Mouse (Mus musculus) adrenal gland, adult (tissue): ENCODE results near the gene Hoxb1.

ENCODE experiments used
- DNase-seq, 2 experiments: peaks; one replicate each; pipeline ENCODE4 v3.0.0; 2022 to 2023; ENCODE audit warnings: low spot score in 1 of 2; ENCODE audit not compliant: inconsistent age in 2 of 2

Hoxb1 gene

GRCm38 (mm10) chr11:96333241-96334001, 32.1 kb upstream of the Hoxb1 start:
- peak in 1 of 2 experiments; percentile 75 for DNase-seq

- DNase-seq: peak in 1 of 2 experiments; percentile 64
Observed at GRCm38 (mm10) chr11:96334002-96334364, 31.6 kb upstream of the Hoxb1 start.

GRCm38 (mm10) chr11:96334998-96335397, 30.6 kb upstream of the Hoxb1 start:
- peak in 1 of 2 experiments; percentile 35 for DNase-seq

GRCm38 (mm10) chr11:96336597-96336996, 29.0 kb upstream of the Hoxb1 start:
- DNase-seq: peak in 1 of 2 experiments; percentile 67

- peak; percentile 56 to 86 for DNase-seq
Observed at GRCm38 (mm10) chr11:96337026-96337425, 28.5 kb upstream of the Hoxb1 start.

GRCm38 (mm10) chr11:96338957-96339855, 26.3 kb upstream of the Hoxb1 start:
- peak; percentile 34 to 78 for DNase-seq

GRCm38 (mm10) chr11:96340698-96341365, 24.7 kb upstream of the Hoxb1 start:
- peak; percentile 57 to 90 for DNase-seq

- DNase-seq: peak; percentile 74 to 93
Observed at GRCm38 (mm10) chr11:96341701-96342575, 23.6 kb upstream of the Hoxb1 start.

GRCm38 (mm10) chr11:96342576-96342930, 23.0 kb upstream of the Hoxb1 start:
- DNase-seq: peak; percentile 40 to 88

- peak; percentile 36 to 86 for DNase-seq
Observed at GRCm38 (mm10) chr11:96343206-96343745, 22.3 kb upstream of the Hoxb1 start.

- DNase-seq: peak; percentile 68 to 86
Observed at GRCm38 (mm10) chr11:96344061-96344877, 21.3 kb upstream of the Hoxb1 start.

GRCm38 (mm10) chr11:96344878-96345159, 20.7 kb upstream of the Hoxb1 start:
- DNase-seq: peak in 1 of 2 experiments; percentile 59

GRCm38 (mm10) chr11:96345220-96345892, 20.2 kb upstream of the Hoxb1 start:
- DNase-seq: peak in 1 of 2 experiments; percentile 87

GRCm38 (mm10) chr11:96345893-96346806, 19.4 kb upstream of the Hoxb1 start:
- DNase-seq: peak; percentile 60 to 85

- peak in 1 of 2 experiments; percentile 69 for DNase-seq
Observed at GRCm38 (mm10) chr11:96346916-96347520, 18.5 kb upstream of the Hoxb1 start.

- DNase-seq: peak; percentile 41 to 83
Observed at GRCm38 (mm10) chr11:96347717-96348116, 17.8 kb upstream of the Hoxb1 start.

- DNase-seq: peak; percentile 64 to 85
Observed at GRCm38 (mm10) chr11:96348141-96348928, 17.2 kb upstream of the Hoxb1 start.
